Mouse (Mus musculus) lung, postnatal 25 days (tissue): ENCODE data around the gene Arl5a.

ENCODE experiments used
- DNase-seq: peaks from one replicate; pipeline ENCODE4 v3.0.0; 2022; ENCODE audit warnings: low spot score

Gene Arl5a

DNA sequence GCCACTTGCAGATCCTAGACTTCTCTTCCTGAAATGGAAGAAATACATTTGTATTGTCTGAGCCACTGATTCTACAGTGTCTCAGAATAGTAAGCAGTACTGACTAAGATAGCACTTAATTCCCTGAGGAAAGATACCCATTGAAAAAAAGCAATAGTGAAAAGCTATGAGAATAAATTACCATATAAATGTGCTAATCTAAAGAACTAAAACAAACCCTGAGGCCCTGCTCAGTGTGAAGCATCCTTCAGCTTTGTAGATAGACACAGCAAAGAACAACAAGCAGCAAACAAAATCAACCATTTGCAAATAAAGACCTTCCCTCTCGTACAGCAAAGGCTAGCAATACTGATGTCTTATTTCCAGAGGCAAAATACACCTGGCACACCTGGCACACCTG is 65.0 kb downstream of the Arl5a start:
- no peak for DNase-seq

DNA sequence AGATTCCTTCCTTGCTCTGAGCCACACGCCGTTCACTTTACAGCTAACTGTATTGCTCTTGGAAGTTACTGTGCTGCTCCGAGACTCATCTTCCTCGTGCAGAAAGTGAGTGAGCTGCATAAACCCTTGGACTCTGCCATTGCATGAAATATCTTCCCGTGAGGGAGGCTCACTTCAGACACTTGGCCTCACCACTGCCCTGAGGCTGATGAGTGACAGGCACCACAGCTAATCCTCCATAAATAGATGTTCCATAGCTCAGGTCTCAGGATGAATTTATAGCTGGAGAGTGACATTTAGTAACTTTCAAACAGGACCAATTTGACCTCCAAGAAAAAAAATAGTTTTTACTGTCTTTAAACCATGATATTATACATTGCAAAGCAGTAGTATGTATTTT is 66.5 kb downstream of the Arl5a start:
- DNase-seq: no peak

DNA sequence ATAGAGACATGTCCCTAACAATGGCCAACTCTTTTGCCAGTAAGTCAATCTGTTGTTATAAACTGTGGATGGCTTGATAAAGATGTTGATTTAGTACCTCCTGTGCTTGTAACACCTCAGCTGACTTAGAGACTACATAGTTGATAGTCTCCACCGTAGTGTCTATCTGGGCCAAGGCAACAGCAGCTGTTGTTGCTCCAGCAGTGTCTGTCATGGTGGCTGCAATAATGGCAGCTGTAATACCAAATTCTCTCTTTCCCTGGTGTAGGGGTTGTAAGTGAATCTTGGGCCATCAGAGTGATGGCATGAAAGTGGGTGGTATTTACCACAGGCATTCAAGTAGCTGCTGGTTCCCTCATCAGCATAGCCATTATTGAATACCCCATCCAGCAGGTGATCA is 73.7 kb downstream of the Arl5a start:
- DNase-seq: no peak
